Mouse (Mus musculus) hindbrain, embryonic 11.5 days (tissue): ENCODE results near the gene Thy1. TPM values are rescaled to one million over a fixed set of nuclear protein-coding genes. Genes with fewer than 3 reads are reported as not detected.

Source experiments
- ATAC-seq: fragments of 200-750 bp; cut with Nextera tagmentation; 2 replicates; pipeline ENCODE4 v1.8.0; 2017; ENCODE audit warnings: mild to moderate bottlenecking, moderate TSS enrichment, moderate library complexity; ENCODE audit not compliant: low FRiP score
- DNase-seq: peaks from one replicate; pipeline ENCODE4 v3.0.0-alpha.2; 2015; ENCODE audit warnings: low spot score
- H3K27ac ChIP-seq: fragments of 300-500 bp; sonication (generic); 2 replicates; pipeline ENCODE4 v1.5.1; 2014; ENCODE audit warnings: mild to moderate bottlenecking, low read depth, low read length
- H3K27me3 ChIP-seq: fragments of 300-500 bp; sonication (generic); 2 replicates; pipeline ENCODE4 v1.6.1; 2014; ENCODE audit warnings: mild to moderate bottlenecking, low read length, moderate library complexity, mixed read lengths; ENCODE audit not compliant: control insufficient read depth, insufficient read depth
- H3K36me3 ChIP-seq: fragments of 300-500 bp; sonication (generic); 2 replicates; pipeline ENCODE4 v1.6.1; 2014; ENCODE audit warnings: mild to moderate bottlenecking, low read length, moderate library complexity, mixed read lengths; ENCODE audit not compliant: control insufficient read depth, insufficient read depth
- H3K4me1 ChIP-seq: fragments of 300-500 bp; sonication (generic); replicated peaks from 2 replicates; pipeline ENCODE4 v1.6.1; 2014; ENCODE audit warnings: low read length, mixed read lengths; ENCODE audit not compliant: control insufficient read depth, insufficient read depth
- H3K4me2 ChIP-seq: fragments of 300-500 bp; sonication (generic); replicated peaks from 2 replicates; pipeline ENCODE4 v1.6.1; 2014; ENCODE audit warnings: mild to moderate bottlenecking, low read depth, low read length
- H3K4me3 ChIP-seq: fragments of 300-500 bp; sonication (generic); 2 replicates; pipeline ENCODE4 v1.5.1; 2014; ENCODE audit warnings: low read depth, low read length
- H3K9ac ChIP-seq: fragments of 300-500 bp; sonication (generic); 2 replicates; pipeline ENCODE4 v1.6.1; 2014; ENCODE audit warnings: low read depth, low read length
- H3K9me3 ChIP-seq: fragments of 300-500 bp; sonication (generic); 2 replicates; pipeline ENCODE4 v1.6.1; 2016; ENCODE audit warnings: low read length; ENCODE audit not compliant: control insufficient read depth
- WGBS: fragments of 180-500 bp; shearing (Covaris S2); extraction: QIAGEN DNeasy Blood & Tissue Kit; methylation state at CpG from one replicate; pipeline ENCODE4 v1.1.7; 2014; 5-methylcytosine and 5-hydroxymethylcytosine counted together
- polyA plus RNA-seq: library from polyadenylated mRNA; unstranded; fragments of >200 nt; fragmentation: Nextera tagmentation; extraction: Ambion mirVana; gene quantifications from 2 replicates; pipeline ENCODE4 v1.2.1, GENCODE M21; 2014

Gene Thy1
- polyA plus RNA-seq, 1 experiment from 2014 or later = 0.31 TPM

GRCm38 (mm10) chr9:44086960-44087359 is 43.8 kb downstream of the Thy1 start:
- H3K4me2 ChIP-seq = no peak overlapping the region
- H3K9me3 ChIP-seq = no peaks in the 10 kb centered on the region
- H3K4me1 ChIP-seq = peaks cover 11% of the 10 kb centered on the region; the same call in 1 of the 2 replicates
- ATAC-seq = no peak
- H3K27me3 ChIP-seq = peaks cover 27% of the 10 kb centered on the region
- 0 out of 2 replicates have a peak, but pooled peaks cover under 1% of the 10 kb centered on the region for H3K36me3 ChIP-seq
- H3K9ac ChIP-seq = no peak overlapping the region
- 42% methylated on average over 10 of the region's 10 CpGs for WGBS
- DNase-seq = no peak
- no peak overlapping the region for H3K27ac ChIP-seq
- no peak overlapping the region for H3K4me3 ChIP-seq

GRCm38 (mm10) chr9:44087761-44088455 is 44.7 kb downstream of the Thy1 start:
- H3K9me3 ChIP-seq = no peaks in the 10 kb centered on the region
- no peak overlapping the region; the same call in 1 of the 2 replicates for H3K4me2 ChIP-seq
- peaks cover 26% of the 10 kb centered on the region for H3K27me3 ChIP-seq
- ATAC-seq (no peak), DNase-seq (no peak)
- H3K9ac ChIP-seq = no peak overlapping the region
- H3K36me3 ChIP-seq = 0 out of 2 replicates have a peak, but pooled peaks cover 2% of the 10 kb centered on the region
- peaks cover 11% of the 10 kb centered on the region; the same call in 1 of the 2 replicates for H3K4me1 ChIP-seq
- no peak overlapping the region for H3K4me3 ChIP-seq
- 13% methylated on average over 15 of the region's 15 CpGs for WGBS
- H3K27ac ChIP-seq = no peak overlapping the region

GRCm38 (mm10) chr9:44088877-44089608 is 45.9 kb downstream of the Thy1 start:
- Histone ChIP-seq H3K27ac (no peak overlapping the region), H3K9me3 (no peaks in the 10 kb centered on the region), H3K36me3 (0 out of 2 replicates have a peak, but pooled peaks cover 2% of the 10 kb centered on the region), H3K9ac (no peak overlapping the region), H3K4me2 (no peak overlapping the region), H3K4me3 (no peak overlapping the region), H3K27me3 (peaks cover 18% of the 10 kb centered on the region), H3K4me1 (peaks cover 11% of the 10 kb centered on the region; the same call in 1 of the 2 replicates)
- 62% methylated on average over 12 of the region's 12 CpGs for WGBS
- ATAC-seq (no peak), DNase-seq (no peak)

- 0 out of 2 replicates have a peak, but pooled peaks cover 2% of the 10 kb centered on the region for H3K36me3 ChIP-seq
- H3K27me3 ChIP-seq = no peaks in the 10 kb centered on the region
- H3K4me1 ChIP-seq = 0 out of 2 replicates have a peak, but pooled peaks cover 4% of the 10 kb centered on the region
- DNase-seq (peak; percentile 81), ATAC-seq (peak; percentile 68; the same call in 1 of the 2 replicates)
- 35% methylated on average over 24 of the region's 24 CpGs for WGBS
- no peak overlapping the region for H3K9ac ChIP-seq
- H3K9me3 ChIP-seq = no peaks in the 10 kb centered on the region
- H3K27ac ChIP-seq = no peak overlapping the region
- H3K4me2 ChIP-seq = peak overlapping the region; percentile 17; the same call in 1 of the 2 replicates
- no peak overlapping the region for H3K4me3 ChIP-seq
These were observed 50.7 kb downstream of the Thy1 start for GRCm38 (mm10) chr9:44093612-44094503.

- H3K9ac ChIP-seq = no peak overlapping the region
- H3K9me3 ChIP-seq = no peaks in the 10 kb centered on the region
- H3K36me3 ChIP-seq = 0 out of 2 replicates have a peak, but pooled peaks cover 2% of the 10 kb centered on the region
- no peak for ATAC-seq
- 0 out of 2 replicates have a peak, but pooled peaks cover 4% of the 10 kb centered on the region for H3K4me1 ChIP-seq
- WGBS = 87% methylated on average over 3 of the region's 3 CpGs
- no peak for DNase-seq
- no peak overlapping the region for H3K27ac ChIP-seq
- no peak overlapping the region for H3K4me2 ChIP-seq
- H3K4me3 ChIP-seq = no peak overlapping the region
- no peaks in the 10 kb centered on the region for H3K27me3 ChIP-seq
These were observed 51.6 kb downstream of the Thy1 start for GRCm38 (mm10) chr9:44094737-44095136.

- 0 out of 2 replicates have a peak, but pooled peaks cover 2% of the 10 kb centered on the region for H3K36me3 ChIP-seq
These were observed 52.6 kb downstream of the Thy1 start for GRCm38 (mm10) chr9:44095781-44096180.

DNA sequence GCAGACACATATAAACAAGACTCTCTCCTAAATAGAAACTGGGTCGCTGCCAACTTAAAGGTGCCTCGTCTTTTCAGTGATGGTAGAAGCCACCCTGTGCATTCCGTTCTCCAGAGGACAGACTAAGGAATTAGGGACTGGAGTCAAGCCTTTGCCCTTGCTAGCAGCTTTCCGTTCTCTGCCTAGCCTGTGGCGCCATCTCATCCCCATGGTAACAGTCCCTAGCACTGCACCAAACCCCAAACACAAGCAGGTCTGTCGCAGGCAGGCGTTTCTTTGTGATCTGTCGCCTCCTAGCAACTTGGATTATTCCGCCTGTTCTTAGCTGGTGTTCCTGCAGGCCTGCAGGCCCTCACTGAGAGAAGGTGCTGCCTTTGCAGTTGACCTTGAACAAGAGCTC is 53.4 kb downstream of the Thy1 start:
- DNase-seq (peak; percentile 54), ATAC-seq (0 out of 2 replicates have a peak, but pooled peaks have one; percentile 40)
- Histone ChIP-seq H3K27me3 (no peaks in the 10 kb centered on the region), H3K4me3 (no peak overlapping the region), H3K4me1 (0 out of 2 replicates have a peak, but pooled peaks cover 4% of the 10 kb centered on the region), H3K36me3 (0 out of 2 replicates have a peak, but pooled peaks cover 2% of the 10 kb centered on the region), H3K9ac (no peak overlapping the region), H3K27ac (no peak overlapping the region; the same call in 1 of the 2 replicates), H3K9me3 (no peaks in the 10 kb centered on the region), H3K4me2 (no peak overlapping the region)
- 25% methylated on average over 9 of the region's 9 CpGs for WGBS

More at GRCm38 (mm10) chr9:44095781-44096180, 52.6 kb downstream of the Thy1 start:
- ATAC-seq = no peak
- H3K4me3 ChIP-seq = no peak overlapping the region
- H3K9ac ChIP-seq = no peak overlapping the region
- WGBS = 92% methylated on average over 9 of the region's 9 CpGs
- no peak for DNase-seq
- no peaks in the 10 kb centered on the region for H3K9me3 ChIP-seq
- H3K4me2 ChIP-seq = no peak overlapping the region
- H3K27me3 ChIP-seq = no peaks in the 10 kb centered on the region
- no peak overlapping the region for H3K27ac ChIP-seq
- H3K4me1 ChIP-seq = 0 out of 2 replicates have a peak, but pooled peaks cover 4% of the 10 kb centered on the region
